Mouse (Mus musculus) adrenal gland, postnatal 36 days (tissue): ENCODE data around the gene Pstk. TPM values are rescaled to one million over a fixed set of nuclear protein-coding genes. Genes with fewer than 3 reads are reported as not detected.
"Not testable (repeated sequence)": the region's sequence is repeated elsewhere in the genome, so short reads cannot be mapped to it uniquely, and the experiment has no call there.

Experiments
- DNase-seq, 2 experiments: peaks; one replicate each; pipeline ENCODE4 v3.0.0; 2021; ENCODE audit warnings: mixed read lengths in 1 of 2
- total RNA-seq, 2 experiments: library from RNA; stranded (reverse); gene quantifications; 2 replicates each; pipeline ENCODE4 v1.2.3; 2021

Gene Pstk
- total RNA-seq, 2 experiments from 2014 or later: 19.8 to 21.1 TPM

GRCm38 (mm10) chr7:131411941-131412270 is 41.0 kb downstream of the Pstk start:
- DNase-seq: no peak

DNA sequence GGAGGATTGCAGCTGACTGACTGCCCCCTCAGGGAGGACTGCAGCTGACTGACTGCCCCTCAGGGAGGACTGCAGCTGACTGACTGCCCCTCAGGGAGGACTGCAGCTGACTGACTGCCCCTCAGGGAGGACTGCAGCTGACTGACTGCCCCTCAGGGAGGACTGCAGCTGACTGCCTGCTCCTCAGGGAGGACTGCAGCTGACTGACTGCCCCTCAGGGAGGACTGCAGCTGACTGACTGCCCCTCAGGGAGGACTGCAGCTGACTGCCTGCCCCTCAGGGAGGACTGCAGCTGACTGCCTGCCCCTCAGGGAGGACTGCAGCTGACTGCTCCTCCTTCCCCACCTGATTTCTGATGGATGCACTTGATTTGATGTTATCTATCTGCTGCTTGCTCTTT is 45.8 kb downstream of the Pstk start:
- not testable (repeated sequence) for DNase-seq

DNA sequence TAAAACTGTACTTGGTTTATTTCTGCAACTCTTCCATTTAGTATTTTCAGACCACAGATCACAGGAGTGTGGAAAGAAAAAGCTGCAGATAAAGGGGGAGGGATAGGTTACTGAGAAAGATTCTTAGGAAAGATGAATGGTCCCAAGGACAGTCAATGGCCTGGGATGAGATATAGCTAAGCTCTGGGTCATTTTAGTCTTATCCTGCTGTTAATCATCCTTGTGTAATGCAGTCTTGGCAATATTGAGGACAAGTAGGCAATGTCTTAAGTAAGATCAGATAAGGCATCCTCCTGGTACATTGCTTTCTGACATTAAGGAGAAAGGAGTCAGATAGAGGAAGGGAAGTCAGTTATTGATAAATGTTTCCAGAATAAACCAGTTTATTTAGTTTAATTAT is 46.7 kb downstream of the Pstk start:
- no peak for DNase-seq

DNA sequence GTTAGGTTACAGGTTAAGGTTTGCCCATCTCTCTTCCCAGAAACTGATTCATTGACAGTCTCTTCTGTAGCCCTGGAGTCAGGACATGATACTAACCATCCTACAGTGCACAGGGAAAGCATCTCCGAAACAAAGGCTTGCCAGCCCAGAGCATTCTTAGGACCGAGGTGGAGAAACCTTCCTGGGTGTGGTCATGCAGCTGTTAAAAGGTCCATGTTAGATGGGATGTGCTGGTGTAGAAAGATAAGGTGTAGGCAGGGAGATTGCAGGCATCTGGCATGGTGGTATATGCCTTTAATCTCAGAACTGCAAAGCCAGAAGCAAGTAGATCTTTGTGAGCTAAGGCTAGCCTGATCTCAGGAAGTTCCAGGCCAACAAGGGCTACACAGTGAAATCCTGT is 54.0 kb downstream of the Pstk start:
- DNase-seq: no peak

GRCm38 (mm10) chr7:131427331-131427730 is 56.4 kb downstream of the Pstk start:
- DNase-seq: peak; percentile 6 to 35

DNA sequence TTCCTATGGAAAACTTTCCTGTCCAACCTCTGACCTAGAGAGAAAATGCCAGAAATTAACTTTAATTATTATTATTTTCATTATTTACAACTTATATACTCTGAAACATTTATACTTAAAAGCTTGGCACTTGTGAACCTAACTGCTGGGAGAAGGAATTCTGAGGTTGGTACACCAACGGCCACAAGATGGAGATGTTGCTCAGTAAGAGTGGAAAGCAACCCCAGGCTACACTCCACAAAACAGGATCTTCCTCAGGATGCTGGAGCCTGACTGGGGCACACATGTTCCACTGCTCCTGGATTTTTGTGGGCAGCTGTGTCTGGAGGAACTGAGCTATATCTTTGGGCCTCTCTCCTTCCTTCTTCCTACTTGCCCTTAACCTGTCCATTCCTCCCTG is 61.3 kb downstream of the Pstk start:
- DNase-seq: peak in 1 of 2 experiments; percentile 32

GRCm38 (mm10) chr7:131434276-131434675 is 63.3 kb downstream of the Pstk start:
- DNase-seq: no peak

GRCm38 (mm10) chr7:131437051-131437450 is 66.1 kb downstream of the Pstk start:
- DNase-seq: no peak

Other genes starting within 250 kb of the Pstk start
- gene 4933402N03Rik, start 224.8 kb upstream of the Pstk start, total RNA-seq: not detected
- gene 5430419D17Rik, start 196.7 kb upstream of the Pstk start, total RNA-seq: not detected
- gene Cuzd1, start 48.8 kb upstream of the Pstk start, total RNA-seq: not detected
- gene Fam24b, start 41.6 kb upstream of the Pstk start, total RNA-seq: not detected
- gene Fam24a, start 37.3 kb upstream of the Pstk start, total RNA-seq: not detected
- gene 2310057M21Rik, start 8.4 kb upstream of the Pstk start, total RNA-seq: 10 to 100 TPM; 12.0 to 16.8 TPM
- 10 to 100 TPM; 28.6 to 32.7 TPM for gene Ikzf5, start 39.4 kb downstream of the Pstk start, total RNA-seq
- 100 to 1,000 TPM; 240 to 608 TPM for gene Acadsb, start 39.5 kb downstream of the Pstk start, total RNA-seq
- not detected for gene Hmx3, start 171.7 kb downstream of the Pstk start, total RNA-seq
- not detected for gene Hmx2, start 177.6 kb downstream of the Pstk start, total RNA-seq
- 10 to 100 TPM; 74.7 to 79.1 TPM for gene Bub3, start 189.1 kb downstream of the Pstk start, total RNA-seq